In genomic region chr13:63719351-63720207, GRCm38 (mm10) we compare ENCODE assay signal across 8 mouse cellular contexts.
DNase-seq lines count a peak whose midpoint lies in the region; ATAC-seq lines count a peak whose summit lies in the region.

No protein-coding gene starts in this region.

- peak; percentile 57 for ATAC-seq in embryonic facial prominence, embryonic 13.5 days (ENCODE audit: insufficient number of reproducible peaks, insufficient read depth, low FRiP score, low TSS enrichment, low read depth)

- H3K36me3 ChIP-seq in embryonic facial prominence, embryonic 13.5 days = no peaks in the 10 kb centered on the region

- H3K4me1 ChIP-seq in embryonic facial prominence, embryonic 13.5 days = peaks cover 45% of the 10 kb centered on the region

- H3K9me3 ChIP-seq in embryonic facial prominence, embryonic 13.5 days = no peaks in the 10 kb centered on the region

- 21% methylated on average over 8 of the region's 8 CpGs for WGBS in embryonic facial prominence, embryonic 13.5 days

- H3K27me3 ChIP-seq in embryonic facial prominence, embryonic 13.5 days = no peaks in the 10 kb centered on the region

- intact Hi-C loops in gastrocnemius, postnatal 14 days (cut with DNase I; ENCODE audit: low total_unique reads) = no loop called here

- peak; percentile 43 to 51 for DNase-seq in cerebellum, postnatal 14 days
- DNase-seq in cerebellum, adult 9-10 months = no peak
- peak; percentile 56 for DNase-seq in kidney, postnatal 10 days
- DNase-seq in lung, postnatal 4 days = peak; percentile 76 to 78
- DNase-seq in ovary, postnatal 14 days (ENCODE audit: low spot score) = no peak
- DNase-seq in gastrocnemius, postnatal 14 days = no peak
- DNase-seq in natural killer cell, adult 2 months (ENCODE audit: low spot score in 2 of 2) = no peak

- H3K27ac ChIP-seq in embryonic facial prominence, embryonic 13.5 days = peak overlapping the region; percentile 51

- no peak overlapping the region for H3K9ac ChIP-seq in embryonic facial prominence, embryonic 13.5 days

- no peak overlapping the region for H3K4me3 ChIP-seq in embryonic facial prominence, embryonic 13.5 days

- H3K4me2 ChIP-seq in embryonic facial prominence, embryonic 13.5 days = no peak overlapping the region

Comparison
In these comparisons a context has a peak if more than half of its experiments do, and no peak if none do; other contexts are left out.
1. DNase-seq: peak in cerebellum, postnatal 14 days (2 of 2), kidney, postnatal 10 days (single experiment) and lung, postnatal 4 days (2 of 2); none in cerebellum, adult 9-10 months (single experiment), ovary, postnatal 14 days (single experiment), gastrocnemius, postnatal 14 days (single experiment) and natural killer cell, adult 2 months (0 of 2).